ENCODE assay signal across 8 mouse cellular contexts in genomic region chr15:12320441-12321090, GRCm38 (mm10). TPM values are rescaled to one million over a fixed set of nuclear protein-coding genes. Genes with fewer than 3 reads are reported as not detected.
DNase-seq lines count a peak whose midpoint lies in the region; ATAC-seq and TF ChIP-seq lines count a peak whose summit lies in the region.

No protein-coding gene starts in this region.

- TF ChIP-seq POLR2A in olfactory bulb, adult 2 months (IDR thresholded peaks at IDR 0.05; ENCODE audit: insufficient read depth, low read depth, low read length), result no peak

- H3K4me3 ChIP-seq in lung, embryonic 15.5 days, result peak overlapping the region; percentile 95
- peak overlapping the region; percentile 99 for H3K4me3 ChIP-seq in erythroblast, embryonic 14.5 days (replicated peaks)
- H3K4me3 ChIP-seq in limb, embryonic 11.5 days (ENCODE audit: low read depth, low read length), result peak overlapping the region; percentile 93
- peak overlapping the region; percentile 92 for H3K4me3 ChIP-seq in olfactory bulb, adult 2 months (ENCODE audit: insufficient read depth, low read depth, low read length)

- peaks cover 4% of the 10 kb centered on the region; the same call in 1 of the 2 replicates for H3K27me3 ChIP-seq in lung, embryonic 15.5 days
- H3K27me3 ChIP-seq in erythroblast, embryonic 14.5 days (ENCODE audit: control insufficient read depth), result peaks cover 11% of the 10 kb centered on the region
- no peaks in the 10 kb centered on the region for H3K27me3 ChIP-seq in limb, embryonic 11.5 days (ENCODE audit: control insufficient read depth, insufficient read depth, low read length)

- H3K4me1 ChIP-seq in lung, embryonic 15.5 days, result peaks cover 18% of the 10 kb centered on the region
- peaks cover 43% of the 10 kb centered on the region for H3K4me1 ChIP-seq in erythroblast, embryonic 14.5 days (ENCODE audit: control insufficient read depth)
- 0 out of 2 replicates have a peak, but pooled peaks cover 4% of the 10 kb centered on the region for H3K4me1 ChIP-seq in limb, embryonic 11.5 days (ENCODE audit: control insufficient read depth, insufficient read depth, low read length)
- peaks cover 3% of the 10 kb centered on the region; the same call in 1 of the 2 replicates for H3K4me1 ChIP-seq in olfactory bulb, adult 2 months (ENCODE audit: control insufficient read depth, insufficient read depth, low read length)

- no peaks in the 10 kb centered on the region for H3K36me3 ChIP-seq in lung, embryonic 15.5 days
- H3K36me3 ChIP-seq in erythroblast, embryonic 14.5 days (ENCODE audit: control insufficient read depth), result peaks cover 15% of the 10 kb centered on the region
- no peaks in the 10 kb centered on the region; the same call in 1 of the 2 replicates for H3K36me3 ChIP-seq in limb, embryonic 11.5 days (ENCODE audit: control insufficient read depth, insufficient read depth, low read length)

- TF ChIP-seq CTCF in olfactory bulb, adult 2 months (IDR thresholded peaks at IDR 0.05; ENCODE audit: insufficient read depth, low read depth, low read length), result no peak

- peak overlapping the region; percentile 68 for H3K9ac ChIP-seq in lung, embryonic 15.5 days
- H3K9ac ChIP-seq in limb, embryonic 11.5 days (ENCODE audit: low read length), result peak overlapping the region; percentile 96

- DNase-seq in lung, postnatal 36 days, result no peak
- DNase-seq in limb, embryonic 11.5 days (ENCODE audit: low spot score), result no peak
- DNase-seq in frontal cortex, postnatal 36 days (ENCODE audit: low spot score in 2 of 2), result no peak
- DNase-seq in right cerebral cortex, postnatal 10 days (ENCODE audit: low spot score in 2 of 2), result no peak

- no peaks in the 10 kb centered on the region for H3K9me3 ChIP-seq in lung, embryonic 15.5 days
- H3K9me3 ChIP-seq in erythroblast, embryonic 14.5 days (ENCODE audit: control insufficient read depth, low read length), result no peaks in the 10 kb centered on the region
- no peaks in the 10 kb centered on the region for H3K9me3 ChIP-seq in limb, embryonic 11.5 days (ENCODE audit: control insufficient read depth, low read length)

- no peak for ATAC-seq in lung, embryonic 15.5 days (ENCODE audit: borderline replicate concordance, extremely low read depth, low FRiP score, low TSS enrichment)
- ATAC-seq in limb, embryonic 11.5 days (ENCODE audit: insufficient number of reproducible peaks, low FRiP score, low TSS enrichment, low read depth), result peak; percentile 55
- ATAC-seq in monocyte, adult 5-6 weeks (replicated peaks; ENCODE audit: insufficient number of reproducible peaks, low FRiP score, low TSS enrichment, poor library complexity, severe bottlenecking), result no peak

- peak overlapping the region; percentile 82 for H3K4me2 ChIP-seq in lung, embryonic 15.5 days
- peak overlapping the region; percentile 67 for H3K4me2 ChIP-seq in limb, embryonic 11.5 days (ENCODE audit: low read depth, severe bottlenecking)

- peak overlapping the region; percentile 93 for H3K27ac ChIP-seq in lung, embryonic 15.5 days
- no peak overlapping the region for H3K27ac ChIP-seq in limb, embryonic 11.5 days (replicated peaks; ENCODE audit: low read depth, low read length)
- 0 out of 2 replicates have a peak overlapping the region, but pooled peaks have one; percentile 35 for H3K27ac ChIP-seq in olfactory bulb, adult 2 months (ENCODE audit: insufficient read depth, low read depth, low read length)

- 2% methylated on average over 22 of the region's 22 CpGs for WGBS in lung, embryonic 15.5 days
- 6% methylated on average over 22 of the region's 22 CpGs for WGBS in limb, embryonic 11.5 days
- WGBS in olfactory bulb, adult 2 months, result 1% methylated on average over 22 of the region's 22 CpGs

RNA-seq across cellular contexts. Expression of gene Golph3, which starts 0.7 kb away (rescaled TPM):
- polyA plus RNA-seq in lung, embryonic 15.5 days (2015; fragmentation: Nextera tagmentation; extraction: Ambion mirVana), result 76.2 and 83.2 TPM in 2 replicates
- 20.6 and 30.2 TPM in 2 replicates for polyA plus RNA-seq in erythroblast, embryonic 14.5 days (2012)
- polyA plus RNA-seq in limb, embryonic 11.5 days (2014; fragmentation: Nextera tagmentation; extraction: Ambion mirVana), result 107 and 111 TPM in 2 replicates
- 174 and 208 TPM in 2 replicates for polyA plus RNA-seq in olfactory bulb, adult 2 months (2012; ENCODE audit: insufficient read depth, insufficient read length, low replicate concordance, missing spikeins)
- 96.4 to 118 TPM (median 109 TPM) in 3 replicates for total RNA-seq in monocyte, adult 5-6 weeks (2017)

RNA-seq across cellular contexts. Expression of gene 1810049J17Rik, which starts 1.1 kb away (rescaled TPM):
- polyA plus RNA-seq in lung, embryonic 15.5 days (2015; fragmentation: Nextera tagmentation; extraction: Ambion mirVana), result 0.99 and 1.4 TPM in 2 replicates
- not detected in 2 replicates for polyA plus RNA-seq in erythroblast, embryonic 14.5 days (2012)
- 0.99 and 1.3 TPM in 2 replicates for polyA plus RNA-seq in limb, embryonic 11.5 days (2014; fragmentation: Nextera tagmentation; extraction: Ambion mirVana)
- not detected in 2 replicates for polyA plus RNA-seq in olfactory bulb, adult 2 months (2012; ENCODE audit: insufficient read depth, insufficient read length, low replicate concordance, missing spikeins)
- total RNA-seq in monocyte, adult 5-6 weeks (2017), result 1.7 TPM in 1 of 3 replicates, not detected in the others
